In genomic region chr10:86612341-86612740, GRCm38 (mm10) we compare ENCODE assay signal across 6 mouse cellular contexts.
DNase-seq lines count a peak whose midpoint lies in the region; ATAC-seq and TF ChIP-seq lines count a peak whose summit lies in the region.
"Not testable (repeated sequence)": the region's sequence is repeated elsewhere in the genome, so short reads cannot be mapped to it uniquely, and the experiment has no call there.

No protein-coding gene starts in this region.

- not testable (repeated sequence) for H3K79me2 ChIP-seq in C2C12 (ENCODE audit: control insufficient read depth, insufficient read depth)

- H3ac ChIP-seq in C2C12 (ENCODE audit: control insufficient read depth, insufficient read length, low read depth), result not testable (repeated sequence)

- POLR2A ChIA-PET in Patski (lab: Charles Lee), result not testable (repeated sequence)

- not testable (repeated sequence) for H3K4me1 ChIP-seq in kidney, embryonic 16.5 days (ENCODE audit: insufficient read depth, low read length)

- H3K36me3 ChIP-seq in C2C12 (ENCODE audit: control insufficient read depth, insufficient read depth); kidney, embryonic 16.5 days (ENCODE audit: insufficient read depth, low read length): not testable (repeated sequence)

- ATAC-seq in Patski, result peak; percentile 90
- ATAC-seq in frontal cortex, adult (ENCODE audit: low TSS enrichment), result peak; percentile 91
- ATAC-seq in kidney, embryonic 16.5 days (ENCODE audit: low FRiP score, low TSS enrichment), result peak; percentile 49; the same call in 1 of the 2 replicates

- not testable (repeated sequence) for H3K9me3 ChIP-seq in kidney, embryonic 16.5 days (ENCODE audit: low read length)

- not testable (repeated sequence) for H3K79me3 ChIP-seq in C2C12 (ENCODE audit: low read depth)

- not testable (repeated sequence) for DNase-seq in Patski (ENCODE audit: low read depth, low spot score)
- DNase-seq in adrenal gland, postnatal 36 days, result peak; percentile 7 to 24
- DNase-seq in right cerebral cortex, adult 18-20 months, result peak; percentile 8

- 21% methylated on average over 1 of the region's 1 CpGs for WGBS in kidney, embryonic 16.5 days

- H3K4me2 ChIP-seq in kidney, embryonic 16.5 days (replicated peaks; ENCODE audit: low read depth, low read length), result not testable (repeated sequence)

- H3K9ac ChIP-seq in kidney, embryonic 16.5 days (replicated peaks; ENCODE audit: low read length), result not testable (repeated sequence)

- in situ Hi-C loops in Patski (cut with MboI; ENCODE audit: low pct_unique_long_range_greater_than_20kb), result not testable (repeated sequence)

- H3K27me3 ChIP-seq in C2C12 (ENCODE audit: control insufficient read depth, insufficient read depth, insufficient read length); Patski; kidney, embryonic 16.5 days (ENCODE audit: insufficient read depth, low read length): not testable (repeated sequence)

- CTCF ChIA-PET in Patski (lab: Charles Lee), result not testable (repeated sequence)

- H3K27ac ChIP-seq in kidney, embryonic 16.5 days (ENCODE audit: low read length), result not testable (repeated sequence)

- TF ChIP-seq CTCF in C2C12 (IDR thresholded peaks at IDR 0.05; ENCODE audit: control insufficient read depth, insufficient read depth, insufficient read length); Patski (IDR thresholded peaks at IDR 0.05): not testable (repeated sequence)

- not testable (repeated sequence) for H3K4me3 ChIP-seq in C2C12 (ENCODE audit: insufficient read depth, poor library complexity, severe bottlenecking); kidney, embryonic 16.5 days (ENCODE audit: low read length)

TF ChIP-seq in C2C12, 6 proteins besides CTCF, POLR2A, EP300 and RAD21:
- TF ChIP-seq FOSL1 (IDR thresholded peaks at IDR 0.05; ENCODE audit: insufficient read depth, low read length, poor library complexity, severe bottlenecking) (peak; percentile 93), CEBPB (IDR thresholded peaks at IDR 0.05; ENCODE audit: low read depth) (peak; percentile 97)
